Mouse (Mus musculus): ENCODE results near the gene Scaf4. TPM values are rescaled to one million over a fixed set of nuclear protein-coding genes. Genes with fewer than 3 reads are reported as not detected.

The Scaf4 gene
- total RNA-seq, 2 experiments from 2014 or later = 43.7 to 46.8 TPM

Other genes starting within 250 kb of the Scaf4 start
- 100 to 1,000 TPM; 109 to 111 TPM for gene Tiam1, start 140.7 kb downstream of the Scaf4 start, total RNA-seq (2021)
- gene Sod1, start 63.7 kb downstream of the Scaf4 start, total RNA-seq (2021) = 100 to 1,000 TPM; 412 to 430 TPM
- gene Hunk, start 101.5 kb upstream of the Scaf4 start, total RNA-seq (2021) = 10 to 100 TPM; 24.3 to 28.9 TPM

Data from layer of hippocampus, adult 18-20 months (tissue).